Mouse (Mus musculus): ENCODE measurements around the gene Hmg20a.
"Not testable (repeated sequence)": the region's sequence is repeated elsewhere in the genome, so short reads cannot be mapped to it uniquely, and the experiment has no call there.

The Hmg20a gene

GRCm38 (mm10) chr9:56417948-56418737 is at the start of gene Hmg20a, which contains the start of gene Peak1:
Hmg20a (plus strand) TSS chr9:56418609.
Peak1 (minus strand) TSS chr9:56418067.
- peak; percentile 100 for DNase-seq (ENCODE audit: low spot score in 2 of 2)

DNA sequence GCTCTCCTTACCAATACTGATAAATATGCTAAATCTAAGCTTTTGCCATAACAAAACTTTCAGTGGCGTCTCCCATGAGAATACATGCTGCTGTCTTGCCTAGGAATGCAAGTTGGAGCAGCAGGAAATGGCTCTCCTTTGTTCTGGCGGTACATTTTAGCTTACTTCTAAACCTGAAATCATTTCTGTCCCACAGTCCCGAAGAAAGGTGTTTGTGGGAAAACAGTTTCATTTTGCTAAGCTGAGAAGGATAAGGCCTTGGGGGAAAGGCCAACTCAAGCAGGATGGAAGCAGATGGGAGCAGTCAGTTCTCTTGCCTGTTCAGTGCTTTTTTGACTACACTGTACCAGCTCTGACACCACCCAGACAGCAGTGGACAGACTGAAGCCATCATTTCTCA is 49.6 kb upstream of the Hmg20a start:
- no peak for DNase-seq (ENCODE audit: low spot score in 2 of 2)

DNA sequence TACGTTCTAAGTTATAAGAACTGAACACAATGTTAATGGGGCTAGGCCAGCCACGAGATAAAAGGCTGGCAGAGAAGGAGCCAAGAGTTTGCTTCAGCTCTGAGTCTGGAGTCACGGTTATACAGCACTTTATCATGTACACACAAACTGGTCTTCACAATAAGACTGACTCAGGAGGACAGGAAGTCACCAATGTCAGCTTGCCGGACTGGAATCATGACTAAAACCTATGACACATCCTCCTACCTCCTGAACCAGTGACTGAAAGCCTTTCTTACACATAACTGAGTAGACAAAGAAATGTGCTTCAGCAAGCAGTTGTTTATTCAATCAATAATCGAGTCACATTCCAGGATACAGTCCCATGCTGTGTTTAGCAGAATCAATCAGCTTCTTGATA is 47.7 kb upstream of the Hmg20a start:
- peak; percentile 13 to 19 for DNase-seq (ENCODE audit: low spot score in 2 of 2)

GRCm38 (mm10) chr9:56374401-56374800 is 44.0 kb upstream of the Hmg20a start:
- no peak for DNase-seq (ENCODE audit: low spot score in 2 of 2)

DNA sequence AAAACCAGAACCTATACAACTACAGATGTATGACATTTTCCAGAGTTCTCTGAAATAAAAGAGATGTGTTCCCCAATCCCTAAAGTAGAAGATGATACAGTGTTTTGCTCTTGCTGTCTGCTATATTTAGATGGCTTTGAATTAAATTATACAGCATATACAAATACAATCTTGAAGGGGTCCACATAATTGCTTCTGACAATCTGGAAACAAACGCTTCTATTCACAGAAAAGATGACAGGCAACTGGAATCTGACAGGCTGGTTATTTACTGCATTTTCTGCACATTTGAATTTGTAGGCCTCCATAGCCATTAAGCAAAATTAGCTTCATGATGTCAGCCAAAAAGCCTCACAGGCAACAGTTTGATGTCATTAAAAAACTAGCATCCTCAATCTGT is 35.6 kb upstream of the Hmg20a start:
- no peak for DNase-seq (ENCODE audit: low spot score in 2 of 2)

DNA sequence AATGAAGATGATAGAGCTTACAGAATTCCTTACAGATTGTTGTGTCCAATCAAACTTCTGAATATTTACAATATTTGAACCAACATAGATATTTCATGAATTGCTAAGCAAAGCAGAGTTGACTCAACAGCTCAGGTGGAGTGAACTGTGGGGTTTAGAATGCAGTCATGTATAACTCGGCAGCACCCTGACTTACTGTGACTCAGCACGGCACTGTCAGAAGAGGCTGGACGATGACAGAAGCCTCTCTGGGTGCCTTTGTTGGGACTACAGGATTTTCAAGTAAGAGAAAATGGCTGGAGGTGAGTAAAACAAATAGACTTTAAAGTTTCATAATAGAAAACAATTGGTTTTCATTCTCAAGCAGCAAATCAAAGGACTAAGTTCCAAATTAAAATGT is 25.6 kb upstream of the Hmg20a start:
- no peak for DNase-seq (ENCODE audit: low spot score in 2 of 2)

DNA sequence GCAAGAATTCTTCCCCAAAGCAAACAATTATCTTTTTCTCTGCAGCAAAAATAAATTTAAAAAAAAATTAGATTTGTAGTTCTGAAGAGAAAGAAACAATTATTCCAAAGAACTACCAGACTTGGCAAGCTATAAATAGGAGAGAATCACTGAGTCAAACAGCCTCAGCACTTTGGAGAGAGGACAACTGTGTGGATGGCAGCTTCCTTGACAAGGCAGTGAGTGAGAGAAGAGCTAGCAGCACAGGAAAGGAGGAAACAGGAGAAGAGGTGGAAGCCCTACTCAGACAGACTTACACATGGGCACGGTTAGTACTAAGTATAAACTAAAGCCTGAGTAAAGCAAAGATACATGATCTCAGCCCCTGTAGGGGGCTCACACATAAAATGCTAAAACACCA is 22.1 kb upstream of the Hmg20a start:
- DNase-seq (ENCODE audit: low spot score in 2 of 2) = no peak

GRCm38 (mm10) chr9:56404619-56405018 is 13.8 kb upstream of the Hmg20a start:
- DNase-seq (ENCODE audit: low spot score in 2 of 2) = no peak

- no peak for DNase-seq (ENCODE audit: low spot score in 2 of 2)
These were observed 8.5 kb upstream of the Hmg20a start for GRCm38 (mm10) chr9:56409928-56410327.

GRCm38 (mm10) chr9:56412716-56413115 is 5.7 kb upstream of the Hmg20a start:
- DNase-seq (ENCODE audit: low spot score in 2 of 2) = no peak

DNA sequence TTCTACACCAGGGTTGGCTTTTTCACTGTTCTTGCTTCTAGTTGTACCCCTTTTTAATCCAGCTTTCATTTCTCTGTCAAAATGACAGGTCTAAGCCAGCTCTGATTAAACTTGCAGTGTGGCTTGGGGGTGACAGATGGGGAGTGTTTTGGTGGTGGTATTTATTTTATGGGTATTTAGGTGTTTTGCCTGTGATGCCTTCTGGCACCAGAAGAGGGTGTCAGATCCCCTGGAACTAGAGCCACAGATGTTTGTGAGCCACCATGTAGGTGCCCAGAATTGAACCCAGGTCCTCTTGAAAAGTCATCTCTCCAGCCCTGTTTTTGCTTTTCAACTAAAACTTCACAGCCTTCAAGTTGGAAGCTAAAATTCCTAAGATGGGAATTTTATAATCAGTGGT is 4.1 kb upstream of the Hmg20a start:
- DNase-seq (ENCODE audit: low spot score in 2 of 2) = no peak

DNA sequence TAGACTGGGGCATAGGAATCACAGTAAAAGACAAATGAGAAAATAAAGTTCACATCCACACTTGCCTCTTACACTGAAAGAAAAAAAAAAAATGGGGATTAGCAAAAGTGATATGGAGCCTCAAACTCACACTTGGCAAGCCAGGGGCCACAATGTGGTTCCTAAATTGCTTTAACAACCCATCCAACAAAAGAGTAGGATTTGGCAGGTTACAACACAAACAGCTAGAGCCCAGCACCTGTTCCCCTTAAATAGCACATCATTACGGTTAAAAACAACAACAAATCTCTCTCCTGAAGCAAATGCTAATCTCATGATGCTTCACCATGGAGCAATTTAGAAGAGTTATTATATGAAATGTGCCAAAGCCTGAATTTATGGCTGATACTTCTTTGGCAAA is 3.0 kb upstream of the Hmg20a start:
- no peak for DNase-seq (ENCODE audit: low spot score in 2 of 2)

DNA sequence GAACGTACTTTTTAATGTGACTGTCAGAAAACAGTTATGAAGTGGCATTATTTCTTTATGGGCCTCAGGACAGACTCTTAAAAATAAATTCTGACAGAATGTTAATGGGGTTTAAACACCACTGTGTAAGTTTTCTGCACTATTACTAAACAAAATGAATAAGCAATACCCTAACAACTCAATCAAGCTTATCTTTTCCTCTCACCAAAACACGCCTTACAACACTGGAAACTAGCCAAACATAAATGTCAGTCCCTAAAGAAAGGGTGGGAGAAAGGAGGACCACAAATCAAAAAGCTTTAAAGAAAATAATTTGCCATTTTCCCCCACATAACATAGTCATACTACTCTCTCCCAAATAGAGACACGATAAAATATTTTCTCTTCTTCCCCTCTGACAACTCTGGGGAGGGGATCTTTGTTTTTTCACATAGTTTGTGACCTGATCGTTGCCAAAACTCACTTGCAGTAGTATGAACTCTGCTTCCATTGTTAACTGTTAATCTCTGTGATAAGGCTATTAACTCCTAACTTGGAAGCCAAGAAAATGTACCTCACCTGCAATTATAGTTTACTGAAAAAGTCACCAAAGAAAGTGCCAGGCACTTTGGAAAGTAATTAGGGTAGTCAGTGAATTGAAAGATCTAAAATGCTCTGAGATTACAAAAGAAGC is 2.3 kb upstream of the Hmg20a start:
- no peak for DNase-seq (ENCODE audit: low spot score in 2 of 2)

- peak; percentile 79 to 83 for DNase-seq (ENCODE audit: low spot score in 2 of 2)
These were observed 928 bp upstream of the Hmg20a start for GRCm38 (mm10) chr9:56417415-56417947.

DNA sequence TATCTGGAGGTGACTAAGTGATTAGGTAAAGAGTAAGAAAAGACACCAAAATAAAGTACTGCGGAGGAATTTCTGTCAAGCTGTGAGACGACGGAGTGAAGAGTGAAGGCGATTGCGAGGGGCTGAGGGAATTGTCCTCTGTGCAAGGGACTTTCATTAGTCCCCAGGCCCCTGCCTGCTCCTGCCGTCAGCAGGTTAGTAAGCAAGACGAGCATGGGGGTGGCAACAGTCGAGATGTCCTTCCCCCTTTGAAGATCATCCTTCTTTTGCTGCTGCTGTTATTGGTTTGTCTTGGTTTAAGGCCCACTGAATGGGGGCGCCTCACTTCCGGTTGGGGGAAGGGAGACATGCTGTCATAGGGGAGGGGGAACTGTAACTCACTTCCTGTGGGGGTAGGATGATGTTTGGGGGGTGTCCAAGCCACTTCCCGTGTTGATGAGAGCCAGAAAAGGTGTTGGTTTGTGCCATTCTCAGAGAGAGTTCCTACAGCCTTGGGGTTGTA is 380 bp downstream of the Hmg20a start:
- DNase-seq (ENCODE audit: low spot score in 2 of 2) = peak; percentile 45 to 68

DNA sequence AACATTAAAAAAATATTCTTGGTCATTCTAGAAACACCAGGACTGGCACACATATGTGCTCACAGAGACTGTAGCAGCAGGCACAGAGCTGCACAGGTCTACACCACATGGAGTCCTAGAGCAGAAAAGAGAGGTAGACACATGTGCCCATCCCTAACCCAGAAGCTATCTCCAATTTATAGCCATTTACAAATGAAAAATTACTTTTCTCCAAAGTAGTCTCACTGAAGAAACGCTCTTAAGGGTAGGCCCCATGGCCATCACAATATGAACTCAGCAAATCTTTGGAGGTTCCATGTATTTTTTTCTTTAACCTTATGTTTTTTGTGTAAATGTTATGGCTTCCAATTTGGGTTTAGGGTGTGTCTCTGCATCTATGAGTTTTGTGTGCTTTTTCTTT is 1.8 kb downstream of the Hmg20a start:
- no peak for DNase-seq (ENCODE audit: low spot score in 2 of 2)

- no peak for DNase-seq (ENCODE audit: low spot score in 2 of 2)
These were observed 2.6 kb downstream of the Hmg20a start for GRCm38 (mm10) chr9:56420892-56421601.

DNA sequence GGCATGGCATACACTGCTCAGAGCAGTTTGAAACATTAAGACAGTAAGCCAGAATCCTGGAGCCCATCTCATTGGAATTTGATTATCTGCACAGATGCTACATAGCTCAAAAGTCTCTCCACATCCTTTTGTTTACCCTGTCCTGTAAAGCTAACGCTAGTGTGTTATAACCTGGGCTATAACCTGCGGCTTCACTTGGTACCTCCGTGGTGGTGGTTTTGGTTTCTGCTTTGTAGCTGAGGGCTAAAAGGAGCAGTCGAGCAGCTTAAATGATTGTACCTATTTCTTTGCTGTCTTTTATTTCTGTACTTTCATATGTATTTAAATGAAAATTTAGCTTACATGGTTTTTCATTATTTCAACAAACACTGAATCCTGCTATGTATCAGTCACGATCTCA is 3.6 kb downstream of the Hmg20a start:
- no peak for DNase-seq (ENCODE audit: low spot score in 2 of 2)

GRCm38 (mm10) chr9:56424861-56425260 is 6.5 kb downstream of the Hmg20a start:
- no peak for DNase-seq (ENCODE audit: low spot score in 2 of 2)

DNA sequence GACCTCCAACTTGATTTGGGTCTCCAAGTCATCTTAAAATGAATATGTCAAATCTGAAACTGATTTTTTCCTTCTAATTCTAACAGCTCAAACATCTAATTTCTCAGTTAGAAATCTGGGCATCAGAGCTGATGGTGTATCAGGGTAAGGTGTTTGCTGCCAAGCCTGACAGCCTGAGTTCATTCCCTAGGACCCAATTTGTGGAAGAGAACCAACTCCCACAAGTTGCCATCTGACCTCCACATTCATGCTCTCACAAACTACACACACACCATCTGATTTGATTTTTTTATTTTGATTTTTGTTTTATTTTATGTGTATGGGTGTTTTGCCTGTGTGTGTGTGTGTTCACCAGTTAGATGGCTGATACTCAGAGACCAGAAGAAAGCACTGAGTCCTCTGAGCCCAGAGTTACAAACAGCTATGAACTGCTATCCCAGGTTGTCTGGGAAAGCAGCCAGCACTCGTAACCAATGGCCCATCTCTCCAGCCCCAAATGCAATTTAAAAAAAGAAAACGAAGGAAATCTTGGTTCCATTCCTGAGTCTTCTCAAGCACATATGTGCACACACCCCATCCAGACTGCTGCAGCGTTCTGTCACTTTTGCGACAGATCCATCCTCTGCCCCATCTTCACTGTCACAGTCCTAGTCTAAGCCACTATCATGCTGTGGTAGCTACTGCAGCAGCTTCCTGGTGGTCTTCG is 17.6 kb downstream of the Hmg20a start:
- no peak for DNase-seq (ENCODE audit: low spot score in 2 of 2)

GRCm38 (mm10) chr9:56437300-56437892 is 19.0 kb downstream of the Hmg20a start:
- not testable (repeated sequence) for DNase-seq (ENCODE audit: low spot score in 2 of 2)
